In genomic region chr14:76883231-76883651, GRCm38 (mm10) we compare ENCODE assay signal across 8 mouse cellular contexts.
DNase-seq lines count a peak whose midpoint lies in the region; ATAC-seq and TF ChIP-seq lines count a peak whose summit lies in the region.

No protein-coding gene starts in this region.

- no peak for TF ChIP-seq POLR2A in heart, adult 2 months (IDR thresholded peaks at IDR 0.05; ENCODE audit: insufficient read depth, low read depth, low read length)

- H3K27ac ChIP-seq in heart, adult 2 months, result peak overlapping the region; percentile 62
- no peak overlapping the region for H3K27ac ChIP-seq in stomach, embryonic 14.5 days (ENCODE audit: low read length)
- H3K27ac ChIP-seq in stomach, postnatal 0 days (replicated peaks), result no peak overlapping the region
- H3K27ac ChIP-seq in limb, embryonic 15.5 days, result peak overlapping the region; percentile 22; the same call in 1 of the 2 replicates

- H3K79me2 ChIP-seq in heart, adult 2 months (replicated peaks; ENCODE audit: control insufficient read depth, insufficient read depth, low read length), result no peaks in the 10 kb centered on the region

- WGBS in heart, adult 2 months, result 53% methylated on average over 3 of the region's 3 CpGs
- 37% methylated on average over 3 of the region's 3 CpGs for WGBS in stomach, embryonic 14.5 days
- 49% methylated on average over 3 of the region's 3 CpGs for whole genome bisulfite sequencing in stomach, postnatal 0 days
- 27% methylated on average over 3 of the region's 3 CpGs for WGBS in limb, embryonic 15.5 days

- no peak for DNase-seq in heart, adult 2 months
- DNase-seq in heart, postnatal 25 days (ENCODE audit: low spot score), result no peak
- no peak for DNase-seq in stomach, postnatal 0 days (ENCODE audit: low spot score)
- DNase-seq in yolk sac, embryonic 10.5 days (ENCODE audit: low spot score), result peak; percentile 6
- no peak for DNase-seq in urinary bladder, adult 18-20 months (ENCODE audit: low spot score in 2 of 2)

- no peak overlapping the region for H3K4me3 ChIP-seq in heart, adult 2 months
- H3K4me3 ChIP-seq in stomach, embryonic 14.5 days (ENCODE audit: low read depth, low read length), result no peak overlapping the region
- H3K4me3 ChIP-seq in stomach, postnatal 0 days (ENCODE audit: low read depth, low read length), result no peak overlapping the region
- no peak overlapping the region for H3K4me3 ChIP-seq in limb, embryonic 15.5 days

- H3K4me2 ChIP-seq in stomach, embryonic 14.5 days (replicated peaks; ENCODE audit: low read depth, low read length), result no peak overlapping the region
- no peak overlapping the region for H3K4me2 ChIP-seq in stomach, postnatal 0 days (replicated peaks; ENCODE audit: low read depth)
- H3K4me2 ChIP-seq in limb, embryonic 15.5 days, result no peak overlapping the region

- peaks cover 4% of the 10 kb centered on the region; the same call in 1 of the 2 replicates for H3K4me1 ChIP-seq in heart, adult 2 months (ENCODE audit: control insufficient read depth, insufficient read depth, low read length)
- H3K4me1 ChIP-seq in stomach, embryonic 14.5 days (ENCODE audit: control insufficient read depth, insufficient read depth, low read length), result peaks cover 13% of the 10 kb centered on the region
- no peaks in the 10 kb centered on the region for H3K4me1 ChIP-seq in stomach, postnatal 0 days (replicated peaks; ENCODE audit: control insufficient read depth, insufficient read depth)
- peaks cover 24% of the 10 kb centered on the region for H3K4me1 ChIP-seq in limb, embryonic 15.5 days

- intact Hi-C loops in heart, adult 2 months (cut with DNase I), result loop anchor here (2.0 kb wide), 1 partner anchor 126 kb away; no protein-coding TSS in a partner anchor
- intact Hi-C loops in heart, postnatal 25 days (cut with DNase I), result loop anchor here (5.0 kb wide), 1 partner anchor 64 kb away; no protein-coding TSS in a partner anchor

- TF ChIP-seq EP300 in heart, adult 2 months (IDR thresholded peaks at IDR 0.05; ENCODE audit: insufficient read depth, low read depth, low read length), result no peak
- no peak for TF ChIP-seq EP300 in stomach, postnatal 0 days (optimal IDR thresholded peaks at IDR 0.05)

- no peaks in the 10 kb centered on the region for H3K9me3 ChIP-seq in stomach, embryonic 14.5 days (ENCODE audit: control insufficient read depth, low read depth, low read length)
- no peaks in the 10 kb centered on the region for H3K9me3 ChIP-seq in stomach, postnatal 0 days (ENCODE audit: control insufficient read depth, low read length)
- no peaks in the 10 kb centered on the region for H3K9me3 ChIP-seq in limb, embryonic 15.5 days

- H3K36me3 ChIP-seq in heart, adult 2 months (ENCODE audit: control insufficient read depth, insufficient read depth, low read length), result no peaks in the 10 kb centered on the region
- no peaks in the 10 kb centered on the region for H3K36me3 ChIP-seq in stomach, embryonic 14.5 days (ENCODE audit: control insufficient read depth, insufficient read depth, low read length)
- H3K36me3 ChIP-seq in stomach, postnatal 0 days (ENCODE audit: control insufficient read depth, insufficient read depth, low read length), result no peaks in the 10 kb centered on the region
- H3K36me3 ChIP-seq in limb, embryonic 15.5 days, result no peaks in the 10 kb centered on the region

- no peaks in the 10 kb centered on the region for H3K27me3 ChIP-seq in heart, adult 2 months (ENCODE audit: control insufficient read depth, insufficient read depth, low read length)
- H3K27me3 ChIP-seq in stomach, embryonic 14.5 days (ENCODE audit: control insufficient read depth, insufficient read depth, low read length), result no peaks in the 10 kb centered on the region
- no peaks in the 10 kb centered on the region for H3K27me3 ChIP-seq in stomach, postnatal 0 days (ENCODE audit: control insufficient read depth, insufficient read depth, low read length)
- no peaks in the 10 kb centered on the region for H3K27me3 ChIP-seq in limb, embryonic 15.5 days

- ATAC-seq in stomach, embryonic 14.5 days (ENCODE audit: insufficient number of reproducible peaks, insufficient read depth, low FRiP score, low read depth), result peak; percentile 42; the same call in 1 of the 2 replicates
- no peak for ATAC-seq in stomach, postnatal 0 days (ENCODE audit: low FRiP score, low TSS enrichment)
- ATAC-seq in limb, embryonic 15.5 days (ENCODE audit: insufficient number of reproducible peaks, low FRiP score, low TSS enrichment, low read depth), result no peak
- no peak for ATAC-seq in frontal cortex, adult (ENCODE audit: low TSS enrichment)

- no peak overlapping the region for H3K9ac ChIP-seq in heart, adult 2 months (ENCODE audit: low read depth, low read length)
- no peak overlapping the region for H3K9ac ChIP-seq in stomach, embryonic 14.5 days (replicated peaks; ENCODE audit: low read depth, low read length)
- no peak overlapping the region for H3K9ac ChIP-seq in stomach, postnatal 0 days (ENCODE audit: low read length)
- no peak overlapping the region for H3K9ac ChIP-seq in limb, embryonic 15.5 days

- TF ChIP-seq CTCF in heart, adult 2 months (IDR thresholded peaks at IDR 0.05), result no peak
- TF ChIP-seq CTCF in stomach, postnatal 0 days (IDR thresholded peaks at IDR 0.05; ENCODE audit: low read depth), result no peak

Comparison
In these comparisons a context has a peak if more than half of its experiments do, and no peak if none do; other contexts are left out.
1. H3K27ac ChIP-seq: peak in heart, adult 2 months (single experiment) and limb, embryonic 15.5 days (single experiment); none in stomach, embryonic 14.5 days (single experiment) and stomach, postnatal 0 days (single experiment).